Comparison of ENCODE assay signal across 13 mouse cellular contexts in the genomic region with DNA sequence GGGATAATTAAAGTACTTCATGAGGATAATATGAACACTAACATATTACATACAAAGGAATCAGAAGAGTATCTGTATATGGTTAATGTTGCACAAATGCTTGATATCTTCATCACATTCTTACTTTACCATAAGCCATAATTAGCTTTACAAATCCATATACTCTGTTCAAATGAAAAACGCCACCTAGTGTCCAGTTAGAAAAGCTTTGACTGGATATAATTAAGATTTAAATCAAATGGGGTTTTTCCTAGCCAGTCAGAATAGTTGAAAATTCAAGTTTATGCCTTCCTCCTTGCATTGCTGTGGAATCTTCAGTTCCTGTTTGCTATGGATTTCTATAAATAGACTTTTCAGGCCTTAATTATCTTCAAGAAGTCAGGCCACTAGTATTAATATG. TPM values are rescaled to one million over a fixed set of nuclear protein-coding genes. Genes with fewer than 3 reads are reported as not detected.
DNase-seq lines count a peak whose midpoint lies in the region; ATAC-seq and TF ChIP-seq lines count a peak whose summit lies in the region.
"Had no signal": no experiment of that assay in that cellular context is flagged by ENCODE, and none has a peak within 500 bp of the region (broad histone marks: within the 10 kb centered on the region; RNA-seq: fewer than 3 reads in every experiment).

No protein-coding gene starts in this region.

- no peak overlapping the region for H3K9ac ChIP-seq in lung, embryonic 14.5 days
- H3K9ac ChIP-seq in heart, embryonic 12.5 days: no peak overlapping the region
- H3K9ac ChIP-seq: forebrain, embryonic 13.5 days; intestine, embryonic 15.5 days; lung, embryonic 15.5 days had no signal

- TF ChIP-seq POLR2A in brain, embryonic 14.5 days (IDR thresholded peaks at IDR 0.05; ENCODE audit: borderline replicate concordance, extremely low read depth, insufficient read depth, insufficient read length, poor library complexity, severe bottlenecking): no peak

- 5% methylated on average over 1 of the region's 1 CpGs for WGBS in lung, embryonic 14.5 days
- WGBS in heart, embryonic 12.5 days: 3% methylated on average over 1 of the region's 1 CpGs

- no peaks in the 10 kb centered on the region for H3K27me3 ChIP-seq in lung, embryonic 14.5 days (ENCODE audit: insufficient read depth, low read length)
- no peaks in the 10 kb centered on the region for H3K27me3 ChIP-seq in splenic B cell, adult 2 months (ENCODE audit: control insufficient read depth, insufficient read depth, low read length, poor library complexity, severe bottlenecking)
- no peaks in the 10 kb centered on the region for H3K27me3 ChIP-seq in heart, embryonic 12.5 days (replicated peaks)
- H3K27me3 ChIP-seq: forebrain, embryonic 13.5 days; intestine, embryonic 15.5 days; lung, embryonic 15.5 days had no signal

- TF ChIP-seq CTCF in gastrocnemius, adult 2 months (IDR thresholded peaks at IDR 0.05): peak; percentile 60
- TF ChIP-seq CTCF in lung, embryonic 14.5 days (IDR thresholded peaks at IDR 0.05; ENCODE audit: low read depth): peak; percentile 54
- TF ChIP-seq CTCF in brain, embryonic 14.5 days (IDR thresholded peaks at IDR 0.05; ENCODE audit: borderline replicate concordance, extremely low read depth, insufficient read depth, insufficient read length): 0 out of 2 replicates have a peak, but pooled peaks have one; percentile 21

- no peak overlapping the region for H3K27ac ChIP-seq in gastrocnemius, adult 2 months
- no peak overlapping the region for H3K27ac ChIP-seq in lung, embryonic 14.5 days (ENCODE audit: low read depth)
- no peak overlapping the region for H3K27ac ChIP-seq in heart, embryonic 12.5 days (ENCODE audit: poor library complexity, severe bottlenecking)
- H3K27ac ChIP-seq: forebrain, embryonic 13.5 days; heart, embryonic 10.5 days; intestine, embryonic 15.5 days; lung, embryonic 15.5 days had no signal

- no peak for DNase-seq in gastrocnemius, adult 2 months
- DNase-seq in gastrocnemius, postnatal 25 days: no peak
- DNase-seq in lung, embryonic 14.5 days: peak; percentile 80
- no peak for DNase-seq in lung, postnatal 36 days
- peak; percentile 55 for DNase-seq in brain, embryonic 14.5 days (ENCODE audit: low read depth)
- peak; percentile 51 for DNase-seq in splenic B cell, adult 2 months (ENCODE audit: low read depth, low spot score)
- DNase-seq in cerebellum, adult 9-11 months: no peak
- DNase-seq: layer of hippocampus, postnatal 36 days had no signal

- H3K4me2 ChIP-seq in lung, embryonic 14.5 days: no peak overlapping the region
- no peak overlapping the region for H3K4me2 ChIP-seq in heart, embryonic 12.5 days
- H3K4me2 ChIP-seq: forebrain, embryonic 13.5 days; intestine, embryonic 15.5 days; lung, embryonic 15.5 days had no signal

- no peak overlapping the region for H3K4me3 ChIP-seq in gastrocnemius, adult 2 months
- H3K4me3 ChIP-seq in lung, embryonic 14.5 days (ENCODE audit: low read depth, low read length): no peak overlapping the region
- H3K4me3 ChIP-seq in heart, embryonic 12.5 days: no peak overlapping the region
- H3K4me3 ChIP-seq: forebrain, embryonic 13.5 days; heart, embryonic 10.5 days; intestine, embryonic 15.5 days; lung, embryonic 15.5 days had no signal

- no peaks in the 10 kb centered on the region for H3K36me3 ChIP-seq in lung, embryonic 14.5 days (ENCODE audit: insufficient read depth)
- H3K36me3 ChIP-seq in splenic B cell, adult 2 months (ENCODE audit: control insufficient read depth, insufficient read depth, low read length, poor library complexity, severe bottlenecking): no peaks in the 10 kb centered on the region
- no peaks in the 10 kb centered on the region for H3K36me3 ChIP-seq in heart, embryonic 12.5 days
- H3K36me3 ChIP-seq: heart, embryonic 10.5 days; intestine, embryonic 15.5 days; lung, embryonic 15.5 days had no signal

- no peak for ATAC-seq in lung, embryonic 14.5 days (ENCODE audit: insufficient read depth)
- no peak for ATAC-seq in heart, embryonic 12.5 days (ENCODE audit: insufficient number of reproducible peaks, low FRiP score)
- ATAC-seq: forebrain, embryonic 13.5 days; intestine, embryonic 15.5 days had no signal

- H3K9me3 ChIP-seq in lung, embryonic 14.5 days (ENCODE audit: low read depth, low read length): no peaks in the 10 kb centered on the region
- no peaks in the 10 kb centered on the region for H3K9me3 ChIP-seq in heart, embryonic 12.5 days (replicated peaks)
- H3K9me3 ChIP-seq: forebrain, embryonic 13.5 days; heart, embryonic 10.5 days; intestine, embryonic 15.5 days; lung, embryonic 15.5 days had no signal

- H3K4me1 ChIP-seq in lung, embryonic 14.5 days (ENCODE audit: insufficient read depth): no peaks in the 10 kb centered on the region
- H3K4me1 ChIP-seq in heart, embryonic 12.5 days (replicated peaks): no peaks in the 10 kb centered on the region
- H3K4me1 ChIP-seq: heart, embryonic 10.5 days; intestine, embryonic 15.5 days; lung, embryonic 15.5 days had no signal

- intact Hi-C loops in gastrocnemius, adult 2 months (cut with DNase I): loop anchor here (5.0 kb wide), 1 partner anchor 212 kb away; no protein-coding TSS in a partner anchor

RNA-seq across cellular contexts. Expression of gene Eml5, which starts 16.8 kb away (rescaled TPM):
- 1 to 10 TPM; 2.0 to 2.2 TPM for total RNA-seq in gastrocnemius, adult 2 months (2021)
- 1 to 10 TPM; 2.4 TPM for total RNA-seq in gastrocnemius, postnatal 25 days (2021)
- 4.3 and 4.9 TPM in 2 replicates for polyA plus RNA-seq in lung, embryonic 14.5 days (2014; fragmentation: Nextera tagmentation; extraction: Ambion mirVana)
- polyA plus RNA-seq in brain, embryonic 14.5 days (2012; rRNA removed): 68.8 and 71.3 TPM in 2 replicates
- polyA plus RNA-seq in heart, embryonic 12.5 days (2016; fragmentation: Nextera tagmentation; extraction: Ambion mirVana): 5.4 and 5.5 TPM in 2 replicates

RNA-seq across cellular contexts. Expression of gene Ttc8, which starts 35.9 kb away (rescaled TPM):
- 1 to 10 TPM; 4.6 to 6.7 TPM for total RNA-seq in gastrocnemius, adult 2 months (2021)
- total RNA-seq in gastrocnemius, postnatal 25 days (2021): 1 to 10 TPM; 5.3 to 6.1 TPM
- polyA plus RNA-seq in lung, embryonic 14.5 days (2014; fragmentation: Nextera tagmentation; extraction: Ambion mirVana): 36.6 and 37.2 TPM in 2 replicates
- 38.6 and 39.7 TPM in 2 replicates for polyA plus RNA-seq in brain, embryonic 14.5 days (2012; rRNA removed)
- 16.2 and 16.5 TPM in 2 replicates for polyA plus RNA-seq in heart, embryonic 12.5 days (2016; fragmentation: Nextera tagmentation; extraction: Ambion mirVana)

Comparison
In these comparisons a context has a peak if more than half of its experiments do, and no peak if none do; other contexts are left out.
1. DNase-seq: peak in lung, embryonic 14.5 days (single experiment), brain, embryonic 14.5 days (single experiment) and splenic B cell, adult 2 months (single experiment); none in gastrocnemius, adult 2 months (single experiment), gastrocnemius, postnatal 25 days (single experiment), lung, postnatal 36 days (single experiment) and cerebellum, adult 9-11 months (single experiment).
2. RNA of gene Eml5, which starts 16.8 kb away (polyA plus RNA-seq): 68.8 to 71.3 TPM in brain, embryonic 14.5 days; 5.4 to 5.5 TPM in heart, embryonic 12.5 days and 4.3 to 4.9 TPM in lung, embryonic 14.5 days; every median in the first group is over 10 times any median in the second.
3. Peak in every context shown above with its lines, with median percentiles within 50 percentile points of each other: CTCF ChIP-seq.